Mouse (Mus musculus) hindlimb bud, embryonic 11.5 days (tissue): ENCODE data around the gene Etfb.
"Not testable (repeated sequence)": the region's sequence is repeated elsewhere in the genome, so short reads cannot be mapped to it uniquely, and the experiment has no call there.

ENCODE experiments used
- DNase-seq: peaks from one replicate; pipeline ENCODE4 v3.0.0-alpha.2; 2012; ENCODE audit warnings: low read depth, low spot score; ENCODE audit errors: extremely low spot score

The Etfb gene

GRCm38 (mm10) chr7:43443917-43444293 lies at the start of gene Etfb, which contains the start of gene Gm45233:
Gene Etfb (plus strand): TSS chr7:43444083.
Gene Gm45233 (plus strand): TSS chr7:43444128.
- DNase-seq, result peak; percentile 83

GRCm38 (mm10) chr7:43399501-43399900 lies 44.4 kb upstream of the Etfb start:
- no peak for DNase-seq

- no peak for DNase-seq
Measured at GRCm38 (mm10) chr7:43402718-43403117, 41.2 kb upstream of the Etfb start.

- DNase-seq, result no peak
Measured at GRCm38 (mm10) chr7:43407573-43407972, 36.3 kb upstream of the Etfb start.

GRCm38 (mm10) chr7:43408131-43408553 lies 35.7 kb upstream of the Etfb start, which contains the start of gene Siglecg:
Gene Siglecg (plus strand): TSS chr7:43408204.
- no peak for DNase-seq

- no peak for DNase-seq
Measured at GRCm38 (mm10) chr7:43409084-43409483, 34.8 kb upstream of the Etfb start.

GRCm38 (mm10) chr7:43411724-43412123 lies 32.2 kb upstream of the Etfb start:
- not testable (repeated sequence) for DNase-seq

- DNase-seq, result no peak
Measured at GRCm38 (mm10) chr7:43417298-43417697, 26.6 kb upstream of the Etfb start.

GRCm38 (mm10) chr7:43422995-43423617 lies 20.8 kb upstream of the Etfb start:
- peak; percentile 12 for DNase-seq

GRCm38 (mm10) chr7:43423991-43424625 lies 19.8 kb upstream of the Etfb start:
- DNase-seq, result no peak

GRCm38 (mm10) chr7:43427406-43427805 lies 16.5 kb upstream of the Etfb start, which contains the start of gene Lim2:
Gene Lim2 (plus strand): TSS chr7:43427670.
- no peak for DNase-seq

GRCm38 (mm10) chr7:43429500-43429899 lies 14.4 kb upstream of the Etfb start:
- DNase-seq, result no peak

GRCm38 (mm10) chr7:43432891-43433290 lies 11.0 kb upstream of the Etfb start:
- DNase-seq, result no peak

- no peak for DNase-seq
Measured at GRCm38 (mm10) chr7:43434676-43435075, 9.2 kb upstream of the Etfb start.

- no peak for DNase-seq
Measured at GRCm38 (mm10) chr7:43436341-43437255, 7.3 kb upstream of the Etfb start, which contains the start of gene Nkg7. Gene Nkg7 (plus strand): TSS chr7:43437073.

- DNase-seq, result no peak
Measured at GRCm38 (mm10) chr7:43438611-43439010, 5.3 kb upstream of the Etfb start.

- no peak for DNase-seq
Measured at GRCm38 (mm10) chr7:43440482-43440881, 3.4 kb upstream of the Etfb start, which contains the start of gene Cldnd2. Gene Cldnd2 (plus strand): TSS chr7:43440782.

GRCm38 (mm10) chr7:43441071-43441470 lies 2.8 kb upstream of the Etfb start:
- no peak for DNase-seq

GRCm38 (mm10) chr7:43442684-43443083 lies 1.2 kb upstream of the Etfb start:
- no peak for DNase-seq

- peak; percentile 41 for DNase-seq
Measured at GRCm38 (mm10) chr7:43443126-43443916, 562 bp upstream of the Etfb start.
